8 mouse cellular contexts compared by ENCODE assay signal in genomic region chr11:30953469-30954154, GRCm38 (mm10). TPM values are rescaled to one million over a fixed set of nuclear protein-coding genes. Genes with fewer than 3 reads are reported as not detected.
A peak's percentile ranks its signal among the peaks of the same experiment; 100 is the strongest.
DNase-seq lines count a peak whose midpoint lies in the region; ATAC-seq lines count a peak whose summit lies in the region.

No protein-coding gene starts in this region.

- DNase-seq in NIH3T3 (ENCODE audit: low read depth): peak; percentile 57
- DNase-seq in cerebellum, adult 9-10 months: peak; percentile 65
- DNase-seq in hindbrain, embryonic 11.5 days (ENCODE audit: low spot score): peak; percentile 62
- peak; percentile 23 to 29 for DNase-seq in layer of hippocampus, postnatal 25 days (ENCODE audit: extremely low spot score in 1 of 2, low spot score in 1 of 2)
- peak; percentile 16 for DNase-seq in lung, postnatal 25 days (ENCODE audit: low spot score)
- DNase-seq in retina, embryonic 14.5 days (ENCODE audit: low spot score): peak; percentile 45
- peak; percentile 29 for DNase-seq in urinary bladder, postnatal 14 days (ENCODE audit: low spot score)

- peak overlapping the region; percentile 60 for H3K4me3 ChIP-seq in hindbrain, embryonic 11.5 days (ENCODE audit: low read depth, low read length)

- H3K36me3 ChIP-seq in hindbrain, embryonic 11.5 days (ENCODE audit: control insufficient read depth, insufficient read depth, low read length): no peaks in the 10 kb centered on the region

- H3K9ac ChIP-seq in hindbrain, embryonic 11.5 days (ENCODE audit: low read depth, low read length): peak overlapping the region; percentile 66

- 2% methylated on average over 27 of the region's 32 CpGs for WGBS in hindbrain, embryonic 11.5 days

- no peaks in the 10 kb centered on the region; the same call in 1 of the 2 replicates for H3K9me3 ChIP-seq in hindbrain, embryonic 11.5 days (ENCODE audit: control insufficient read depth, low read length)

- no peaks in the 10 kb centered on the region for H3K27me3 ChIP-seq in hindbrain, embryonic 11.5 days (ENCODE audit: control insufficient read depth, insufficient read depth, low read length)

- peak overlapping the region; percentile 19 for H3K27ac ChIP-seq in hindbrain, embryonic 11.5 days (ENCODE audit: low read depth, low read length)

- ATAC-seq in frontal cortex, adult (ENCODE audit: low TSS enrichment): peak; percentile 63
- ATAC-seq in hindbrain, embryonic 11.5 days (ENCODE audit: low FRiP score): peak; percentile 96

- H3K4me1 ChIP-seq in hindbrain, embryonic 11.5 days (replicated peaks; ENCODE audit: control insufficient read depth, insufficient read depth, low read length): no peaks in the 10 kb centered on the region

- peak overlapping the region; percentile 42 for H3K4me2 ChIP-seq in hindbrain, embryonic 11.5 days (replicated peaks; ENCODE audit: low read depth, low read length)

RNA-seq across cellular contexts. Expression of gene Erlec1, which starts 0.5 kb away (rescaled TPM):
- polyA plus RNA-seq in hindbrain, embryonic 11.5 days (2014; fragmentation: Nextera tagmentation; extraction: Ambion mirVana): 9.1 and 13.2 TPM in 2 replicates
- total RNA-seq in layer of hippocampus, postnatal 25 days (2021): 10 to 100 TPM; 49.4 to 53.7 TPM

RNA-seq across cellular contexts. Expression of gene Chac2, which starts 32.5 kb away (rescaled TPM):
- 16.7 and 18.8 TPM in 2 replicates for polyA plus RNA-seq in hindbrain, embryonic 11.5 days (2014; fragmentation: Nextera tagmentation; extraction: Ambion mirVana)
- 10 to 100 TPM; 15.6 to 16.7 TPM for total RNA-seq in layer of hippocampus, postnatal 25 days (2021)

Comparison
In these comparisons a context has a peak if more than half of its experiments do, and no peak if none do; other contexts are left out.
1. Peak in every context shown above with its lines: DNase-seq, ATAC-seq, H3K4me3 ChIP-seq and H3K27ac ChIP-seq.